Mouse (Mus musculus): ENCODE data around the gene Mup9.
"Not testable (repeated sequence)": the region's sequence is repeated elsewhere in the genome, so short reads cannot be mapped to it uniquely, and the experiment has no call there.

Gene Mup9

DNA sequence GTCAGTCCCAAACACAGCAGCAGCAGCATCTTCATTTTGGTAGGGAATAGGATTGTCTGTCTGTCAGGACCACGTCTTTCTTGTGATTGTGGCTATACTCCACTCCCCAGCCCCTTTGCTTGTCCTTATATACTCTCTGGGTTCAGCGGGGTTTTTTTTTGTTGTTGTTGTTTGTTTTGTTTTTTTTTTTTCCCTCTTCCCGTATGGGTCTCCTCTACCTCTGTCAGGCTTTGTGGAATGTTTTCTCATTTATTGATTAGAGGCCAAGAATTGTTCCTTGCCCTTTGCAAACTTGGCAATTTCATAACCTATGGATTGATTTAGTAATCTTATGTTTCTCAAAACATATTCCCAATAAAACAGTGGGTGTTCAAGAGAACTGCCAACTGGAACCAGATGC, at the start of gene Mup9:
TSS of gene Mup9 (minus strand) at position 101 of the 400 bp plus-strand sequence.
- not testable (repeated sequence) for DNase-seq (ENCODE audit: low spot score)
